Mouse (Mus musculus) cerebellum, postnatal 4 days (tissue): ENCODE measurements around the gene Prpf4b.
"Not testable (repeated sequence)": the region's sequence is repeated elsewhere in the genome, so short reads cannot be mapped to it uniquely, and the experiment has no call there.

Source experiments
- DNase-seq, 2 experiments: peaks; one replicate each; pipeline ENCODE4 v3.0.0; 2022; ENCODE audit warnings: low spot score in 2 of 2, mixed read lengths in 1 of 2

The Prpf4b gene

GRCm38 (mm10) chr13:34875166-34875710 lies at the start of gene Prpf4b:
Gene Prpf4b, plus strand, starts transcription at chr13:34875302.
- DNase-seq: peak; percentile 82 to 90

GRCm38 (mm10) chr13:34826760-34827690 lies 48.1 kb upstream of the Prpf4b start:
- DNase-seq: no peak

- no peak for DNase-seq
Measured at GRCm38 (mm10) chr13:34827988-34828882, 46.9 kb upstream of the Prpf4b start.

- DNase-seq: no peak
Measured at GRCm38 (mm10) chr13:34842851-34843250, 32.3 kb upstream of the Prpf4b start.

GRCm38 (mm10) chr13:34850759-34851158 lies 24.3 kb upstream of the Prpf4b start:
- DNase-seq: no peak

- DNase-seq: no peak
Measured at GRCm38 (mm10) chr13:34851191-34851784, 23.8 kb upstream of the Prpf4b start.

- DNase-seq: no peak
Measured at GRCm38 (mm10) chr13:34857526-34857925, 17.6 kb upstream of the Prpf4b start.

- DNase-seq: no peak
Measured at GRCm38 (mm10) chr13:34859406-34859805, 15.7 kb upstream of the Prpf4b start.

GRCm38 (mm10) chr13:34861166-34861565 lies 13.9 kb upstream of the Prpf4b start:
- not testable (repeated sequence) for DNase-seq

GRCm38 (mm10) chr13:34864420-34865169 lies 10.5 kb upstream of the Prpf4b start:
- peak in 1 of 2 experiments; percentile 27 for DNase-seq

- peak; percentile 75 to 90 for DNase-seq
Measured at GRCm38 (mm10) chr13:34873801-34874681, 1.1 kb upstream of the Prpf4b start.

- DNase-seq: peak in 1 of 2 experiments; percentile 12
Measured at GRCm38 (mm10) chr13:34874736-34875135, 366 bp upstream of the Prpf4b start.

GRCm38 (mm10) chr13:34875741-34876445 lies 791 bp downstream of the Prpf4b start:
- no peak for DNase-seq

GRCm38 (mm10) chr13:34876481-34876880 lies 1.4 kb downstream of the Prpf4b start:
- no peak for DNase-seq

- no peak for DNase-seq
Measured at GRCm38 (mm10) chr13:34892871-34893270, 17.8 kb downstream of the Prpf4b start.

GRCm38 (mm10) chr13:34914614-34915013 lies 39.5 kb downstream of the Prpf4b start:
- DNase-seq: no peak

GRCm38 (mm10) chr13:34916520-34917167 lies 41.5 kb downstream of the Prpf4b start:
- DNase-seq: peak in 1 of 2 experiments; percentile 10

GRCm38 (mm10) chr13:34924210-34924609 lies 49.1 kb downstream of the Prpf4b start, which contains the start of the genes Fam217a and 4933417A18Rik:
Gene Fam217a, minus strand, starts transcription at chr13:34924310.
Gene 4933417A18Rik, plus strand, starts transcription at chr13:34924409.
- DNase-seq: no peak
